Mouse (Mus musculus): ENCODE measurements around the gene Dnah7a. TPM values are rescaled to one million over a fixed set of nuclear protein-coding genes. Genes with fewer than 3 reads are reported as not detected.
"Not testable (repeated sequence)": the region's sequence is repeated elsewhere in the genome, so short reads cannot be mapped to it uniquely, and the experiment has no call there.

The Dnah7a gene
- polyA plus RNA-seq, 1 experiment, result 1.4 TPM

DNA sequence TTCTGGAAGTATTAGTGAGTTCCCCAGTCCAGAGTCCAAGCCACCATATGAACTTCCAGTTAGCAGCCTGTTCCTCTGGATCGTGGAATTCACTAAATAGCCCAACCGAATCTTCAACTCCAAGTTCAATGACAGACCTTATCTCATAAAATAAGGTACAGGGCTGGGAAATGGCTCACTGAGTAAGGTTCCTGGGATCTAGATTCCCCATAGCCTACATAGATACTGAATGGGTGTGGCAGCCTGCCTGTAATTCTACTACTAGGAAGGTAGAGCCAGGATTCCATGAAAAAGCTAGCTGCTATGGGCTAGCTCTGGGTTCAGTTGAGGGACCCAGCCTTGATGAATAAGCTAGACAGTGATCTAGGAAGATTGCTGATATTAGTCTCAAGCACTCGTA is 30.0 kb upstream of the Dnah7a start:
- WGBS, result 93% methylated on average over 3 of the region's 3 CpGs
- H3K4me3 ChIP-seq (replicated peaks; ENCODE audit: extremely low read depth, low read depth, low read length), result no peak overlapping the region
- H3K4me1 ChIP-seq (ENCODE audit: control insufficient read depth, insufficient read depth, low read length), result no peaks in the 10 kb centered on the region
- TF ChIP-seq CTCF (IDR thresholded peaks at IDR 0.05; ENCODE audit: insufficient read depth, low read length) (no peak), POLR2A (IDR thresholded peaks at IDR 0.05; ENCODE audit: borderline replicate concordance, extremely low read depth, low read depth, low read length) (no peak)
- no peak for DNase-seq

DNA sequence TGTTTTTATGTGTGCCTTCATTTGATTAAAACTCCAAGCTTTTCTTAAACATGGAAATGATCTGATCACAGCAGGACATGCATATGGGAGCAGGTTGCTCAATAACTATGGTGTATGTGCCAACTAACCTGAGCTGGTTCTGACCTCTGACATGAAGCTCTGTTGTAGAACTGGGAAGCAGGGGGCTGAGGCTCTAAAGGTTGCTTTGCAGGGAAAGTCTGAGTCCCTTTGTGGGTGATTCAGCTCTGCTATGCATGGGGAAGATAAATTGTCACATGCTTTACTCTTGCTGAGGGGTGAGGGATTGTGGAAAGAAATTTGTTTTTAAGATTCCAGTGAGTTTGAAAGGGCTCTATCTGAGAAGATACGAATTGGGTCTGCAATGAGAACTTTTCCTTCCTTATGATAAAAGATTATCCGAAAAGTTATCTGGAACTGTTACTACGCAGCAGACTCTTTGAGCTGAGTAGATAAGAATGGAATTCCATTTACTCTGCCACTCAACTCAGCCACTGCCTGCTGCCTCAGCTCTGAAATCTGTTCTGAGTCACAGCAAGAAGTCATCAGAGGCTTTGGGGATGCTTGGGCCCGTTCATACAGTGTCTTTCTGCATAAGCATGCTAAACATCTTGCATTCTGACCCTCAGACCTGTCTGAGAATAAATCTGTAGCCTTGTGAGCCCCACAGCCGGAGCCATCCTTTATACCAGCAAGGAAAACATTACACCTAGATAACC is 22.1 kb upstream of the Dnah7a start:
- H3K4me3 ChIP-seq (replicated peaks; ENCODE audit: extremely low read depth, low read depth, low read length), result no peak overlapping the region
- DNase-seq, result no peak
- no peaks in the 10 kb centered on the region for H3K4me1 ChIP-seq (ENCODE audit: control insufficient read depth, insufficient read depth, low read length)
- WGBS, result 39% methylated on average over 5 of the region's 5 CpGs
- TF ChIP-seq POLR2A (IDR thresholded peaks at IDR 0.05; ENCODE audit: borderline replicate concordance, extremely low read depth, low read depth, low read length) (no peak), CTCF (IDR thresholded peaks at IDR 0.05; ENCODE audit: insufficient read depth, low read length) (no peak)

DNA sequence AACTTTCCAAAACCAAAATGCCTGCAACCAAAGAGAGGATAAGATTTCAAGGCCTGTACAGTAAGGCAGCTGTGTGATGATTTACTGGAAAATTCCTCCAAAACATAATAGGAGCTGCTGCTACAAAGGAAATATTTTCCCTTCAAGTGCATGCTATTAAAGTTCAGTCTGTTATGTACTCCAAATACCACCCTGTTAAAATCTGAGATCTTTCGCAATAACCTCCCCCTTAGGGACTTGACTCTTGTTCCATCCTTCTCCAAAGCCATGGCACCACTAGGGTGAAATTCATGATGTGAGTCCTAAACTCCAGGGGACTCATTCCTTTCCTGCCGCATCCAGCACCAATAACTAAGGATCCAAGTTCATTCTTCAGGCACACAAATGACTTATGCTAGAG is 20.3 kb upstream of the Dnah7a start:
- Histone ChIP-seq H3K4me3 (replicated peaks; ENCODE audit: extremely low read depth, low read depth, low read length) (no peak overlapping the region), H3K4me1 (ENCODE audit: control insufficient read depth, insufficient read depth, low read length) (no peaks in the 10 kb centered on the region)
- WGBS, result 89% methylated on average over 2 of the region's 2 CpGs
- TF ChIP-seq CTCF (IDR thresholded peaks at IDR 0.05; ENCODE audit: insufficient read depth, low read length) (no peak), POLR2A (IDR thresholded peaks at IDR 0.05; ENCODE audit: borderline replicate concordance, extremely low read depth, low read depth, low read length) (no peak)
- no peak for DNase-seq

DNA sequence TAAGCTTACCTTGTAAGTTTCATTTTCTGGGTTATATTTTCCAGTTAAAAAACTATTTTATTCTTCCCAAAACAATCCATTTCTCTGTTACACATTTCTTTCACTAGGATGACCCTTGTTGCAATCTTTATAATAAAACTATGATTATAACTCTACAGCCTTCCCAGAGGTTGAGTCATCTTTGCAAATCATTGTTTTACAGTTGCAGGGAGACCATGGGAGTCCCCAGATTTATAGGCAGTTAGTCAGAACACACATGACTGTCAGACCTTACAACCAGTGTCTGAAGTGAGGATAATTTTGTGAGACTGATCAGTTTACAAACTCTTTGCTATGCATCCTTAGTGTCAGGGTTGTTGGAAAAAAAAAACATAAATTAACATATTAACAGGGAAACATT is 14.8 kb upstream of the Dnah7a start:
- DNase-seq, result no peak
- H3K4me1 ChIP-seq (ENCODE audit: control insufficient read depth, insufficient read depth, low read length), result no peaks in the 10 kb centered on the region
- TF ChIP-seq POLR2A (IDR thresholded peaks at IDR 0.05; ENCODE audit: borderline replicate concordance, extremely low read depth, low read depth, low read length), result no peak
- TF ChIP-seq CTCF (IDR thresholded peaks at IDR 0.05; ENCODE audit: insufficient read depth, low read length), result no peak
- H3K4me3 ChIP-seq (replicated peaks; ENCODE audit: extremely low read depth, low read depth, low read length), result no peak overlapping the region

DNA sequence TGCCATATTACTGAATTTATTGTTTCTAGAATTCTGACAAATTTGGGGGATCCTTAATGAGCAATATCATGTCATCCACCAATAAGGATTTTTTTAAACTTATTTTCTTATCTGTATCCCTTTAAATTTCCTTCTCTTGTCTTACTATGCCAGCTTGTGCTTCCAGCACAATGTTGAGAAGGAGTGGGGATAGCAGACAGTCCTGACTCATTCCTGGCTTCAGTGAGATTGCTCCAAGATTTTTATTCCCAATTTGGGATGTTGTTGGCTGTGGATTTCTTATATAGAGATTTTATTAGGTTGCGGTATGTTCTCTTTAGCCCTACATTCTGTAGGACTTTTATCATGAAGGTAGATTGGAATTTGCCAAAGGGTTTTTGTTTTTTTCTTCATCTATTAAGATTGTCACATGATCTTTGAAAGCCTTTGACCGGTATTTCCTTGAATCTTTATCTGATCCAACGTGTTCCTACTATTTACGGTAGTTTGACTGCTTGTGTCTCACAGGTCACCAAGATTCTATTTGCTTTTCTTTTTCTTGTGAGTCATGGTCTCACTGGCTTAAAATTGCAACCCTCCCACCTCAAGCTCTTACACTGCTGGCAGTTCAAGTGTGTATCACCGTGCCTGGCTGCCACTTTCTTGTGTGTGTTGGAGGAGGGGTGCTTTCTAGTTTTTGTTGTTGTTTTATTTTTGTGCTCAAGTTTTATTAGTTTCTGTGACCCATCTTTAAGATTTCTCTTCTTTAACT is 14.2 kb upstream of the Dnah7a start:
- H3K4me3 ChIP-seq (replicated peaks; ENCODE audit: extremely low read depth, low read depth, low read length), result no peak overlapping the region
- H3K4me1 ChIP-seq (ENCODE audit: control insufficient read depth, insufficient read depth, low read length), result no peaks in the 10 kb centered on the region
- DNase-seq, result no peak
- WGBS, result 53% methylated on average over 5 of the region's 5 CpGs
- TF ChIP-seq CTCF (IDR thresholded peaks at IDR 0.05; ENCODE audit: insufficient read depth, low read length), result no peak
- TF ChIP-seq POLR2A (IDR thresholded peaks at IDR 0.05; ENCODE audit: borderline replicate concordance, extremely low read depth, low read depth, low read length), result no peak

DNA sequence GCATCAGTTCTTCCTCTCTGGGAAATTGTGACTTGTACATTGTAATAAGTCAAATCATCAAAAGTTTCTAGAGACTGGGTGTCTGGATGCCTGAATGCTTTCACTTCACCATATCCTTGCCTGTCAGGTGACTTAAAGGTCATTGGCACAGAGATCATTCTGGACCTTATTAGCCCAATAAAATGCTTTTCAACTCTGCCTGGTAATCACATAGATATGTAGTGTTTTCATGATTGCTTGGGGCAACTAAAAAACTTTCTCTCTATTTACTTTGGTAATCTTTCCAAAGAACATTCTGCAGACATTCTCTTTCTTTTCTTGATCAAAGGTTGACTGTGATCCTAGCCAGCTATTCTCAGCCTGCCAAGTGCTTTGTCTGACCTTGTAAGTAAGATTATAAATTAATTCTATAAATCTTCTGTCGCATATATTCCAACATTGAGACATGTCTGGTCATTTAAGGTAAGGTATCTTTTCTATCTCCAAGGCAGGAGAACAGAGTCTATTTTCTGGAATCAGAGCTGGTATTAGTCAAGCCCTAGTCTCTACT is 9.5 kb upstream of the Dnah7a start:
- no peak for DNase-seq

DNA sequence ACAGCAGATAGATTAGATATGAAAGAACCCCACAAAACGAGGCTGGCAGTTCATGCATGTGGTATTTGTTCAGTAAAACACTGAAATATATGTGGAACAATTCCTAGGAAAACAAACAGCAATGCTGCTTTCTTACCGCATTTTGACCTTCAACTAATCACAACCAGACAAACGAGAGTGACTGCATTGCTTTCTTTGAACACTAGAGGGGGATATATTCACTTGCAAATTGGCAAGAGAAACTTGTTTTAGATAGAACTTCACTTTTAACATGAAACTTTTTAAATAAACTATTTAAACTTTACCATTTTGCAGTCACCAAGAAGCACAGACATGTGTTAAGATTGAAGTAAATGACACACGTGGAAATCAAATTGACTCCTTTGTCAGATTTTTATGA is 8.9 kb upstream of the Dnah7a start:
- 2% methylated on average over 4 of the region's 4 CpGs for WGBS

More for the DNA sequence above, 9.5 kb upstream of the Dnah7a start:
- 78% methylated on average over 1 of the region's 1 CpGs for WGBS
- H3K4me3 ChIP-seq (replicated peaks; ENCODE audit: extremely low read depth, low read depth, low read length), result no peak overlapping the region
- no peak for TF ChIP-seq POLR2A (IDR thresholded peaks at IDR 0.05; ENCODE audit: borderline replicate concordance, extremely low read depth, low read depth, low read length)
- no peak for TF ChIP-seq CTCF (IDR thresholded peaks at IDR 0.05; ENCODE audit: insufficient read depth, low read length)
- H3K4me1 ChIP-seq (ENCODE audit: control insufficient read depth, insufficient read depth, low read length), result no peaks in the 10 kb centered on the region

DNA sequence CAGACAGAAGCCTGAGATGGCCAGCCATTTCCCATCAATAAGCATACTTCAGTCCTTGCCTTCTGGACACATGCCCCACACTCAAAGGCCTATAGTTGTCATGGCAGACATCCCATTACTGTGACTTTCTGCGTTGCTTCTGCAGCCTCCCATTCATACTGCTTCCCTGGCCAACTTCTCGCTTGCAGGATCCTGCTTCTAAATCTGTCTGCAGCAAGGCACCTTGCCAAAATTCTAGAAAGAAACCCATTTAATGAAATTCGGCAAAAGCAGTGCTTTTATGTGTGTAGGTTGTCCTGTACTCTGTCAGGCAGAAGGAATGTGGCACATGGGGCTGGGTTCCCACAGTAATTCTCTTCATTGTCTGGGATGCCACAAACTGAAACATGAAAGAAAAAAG is 6.8 kb upstream of the Dnah7a start:
- not testable (repeated sequence) for H3K4me1 ChIP-seq (ENCODE audit: control insufficient read depth, insufficient read depth, low read length); DNase-seq; H3K4me3 ChIP-seq (replicated peaks; ENCODE audit: extremely low read depth, low read depth, low read length)
- 43% methylated on average over 3 of the region's 3 CpGs for WGBS

More for the DNA sequence above, 8.9 kb upstream of the Dnah7a start:
- H3K4me3 ChIP-seq (replicated peaks; ENCODE audit: extremely low read depth, low read depth, low read length), result no peak overlapping the region
- H3K4me1 ChIP-seq (ENCODE audit: control insufficient read depth, insufficient read depth, low read length), result no peaks in the 10 kb centered on the region
- TF ChIP-seq POLR2A (IDR thresholded peaks at IDR 0.05; ENCODE audit: borderline replicate concordance, extremely low read depth, low read depth, low read length) (no peak), CTCF (IDR thresholded peaks at IDR 0.05; ENCODE audit: insufficient read depth, low read length) (peak; percentile 12; the same call in 1 of the 2 replicates)
- DNase-seq, result no peak

DNA sequence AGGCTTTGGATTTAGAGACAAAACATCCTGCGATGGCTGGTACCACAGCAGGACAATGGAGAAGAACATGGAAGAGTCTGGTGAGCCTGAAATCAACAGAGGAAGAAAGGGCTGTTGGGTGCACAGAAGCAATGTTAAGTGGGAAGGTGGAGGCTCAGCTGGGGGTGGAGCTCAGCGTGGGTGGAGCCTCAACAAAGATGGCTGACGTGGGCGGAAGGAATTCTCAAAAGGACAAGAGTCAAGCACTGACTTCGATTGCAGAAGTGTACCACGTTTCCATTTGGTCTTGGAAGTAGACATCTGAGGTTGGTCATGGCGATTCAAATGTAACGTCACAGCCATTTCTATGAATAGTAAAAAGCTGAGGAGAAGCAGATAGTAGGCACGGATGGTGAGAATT is 4.5 kb upstream of the Dnah7a start:
- no peak for DNase-seq
- Histone ChIP-seq H3K4me3 (replicated peaks; ENCODE audit: extremely low read depth, low read depth, low read length) (no peak overlapping the region), H3K4me1 (ENCODE audit: control insufficient read depth, insufficient read depth, low read length) (no peaks in the 10 kb centered on the region)
- TF ChIP-seq POLR2A (IDR thresholded peaks at IDR 0.05; ENCODE audit: borderline replicate concordance, extremely low read depth, low read depth, low read length), result no peak
- TF ChIP-seq CTCF (IDR thresholded peaks at IDR 0.05; ENCODE audit: insufficient read depth, low read length), result no peak
- 90% methylated on average over 9 of the region's 9 CpGs for WGBS

DNA sequence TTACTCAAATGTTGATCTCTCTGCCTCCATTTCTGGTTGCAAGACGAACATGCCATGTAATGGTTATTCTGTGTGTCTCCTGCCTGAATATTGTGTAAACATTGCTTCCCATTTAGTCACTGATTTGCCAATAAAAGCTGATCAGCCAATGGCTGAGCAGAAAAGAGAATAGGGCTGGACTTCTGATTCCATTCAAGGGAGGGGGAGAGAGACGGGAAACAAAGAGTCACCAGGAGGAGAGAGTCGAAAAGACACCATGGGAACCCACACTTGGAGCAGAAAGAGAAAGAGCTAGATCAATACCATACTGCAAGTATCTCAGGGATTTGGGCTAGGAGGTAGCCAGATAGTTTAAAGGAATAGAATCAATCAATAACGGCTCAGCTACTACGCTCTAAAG is 3.0 kb upstream of the Dnah7a start:
- DNase-seq; H3K4me1 ChIP-seq (ENCODE audit: control insufficient read depth, insufficient read depth, low read length); H3K4me3 ChIP-seq (replicated peaks; ENCODE audit: extremely low read depth, low read depth, low read length): not testable (repeated sequence)
- 82% methylated on average over 5 of the region's 5 CpGs for WGBS
